Mouse (Mus musculus) liver (tissue): Measurements from ENCODE around the gene 3110021N24Rik.

Experiments used
- DNase-seq: peaks from one replicate; pipeline ENCODE4 v3.0.0-alpha.2; 2020; ENCODE audit warnings: mixed read lengths

Gene 3110021N24Rik

GRCm38 (mm10) chr4:108798083-108798830 lies 78.8 kb downstream of the 3110021N24Rik start:
- peak; percentile 62 for DNase-seq

DNA sequence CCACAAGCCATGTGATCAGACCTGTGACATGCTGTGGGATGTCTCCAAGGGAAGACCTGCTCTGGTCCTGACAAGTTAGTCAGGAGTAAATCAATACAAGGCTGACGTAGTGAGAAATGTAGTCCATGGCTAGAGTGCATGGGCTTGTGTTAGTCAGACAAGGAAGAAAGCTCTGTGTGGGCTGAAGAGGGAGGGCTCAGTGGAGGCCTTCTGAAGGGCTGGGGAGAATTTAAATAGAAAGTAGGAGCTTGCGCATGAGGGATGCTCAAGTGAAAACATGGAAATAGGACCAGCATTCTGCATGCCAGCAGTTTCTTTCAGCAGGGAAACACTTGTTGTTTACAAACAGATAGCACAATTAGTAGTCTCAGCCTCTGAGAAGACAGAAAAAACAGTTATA lies 84.1 kb downstream of the 3110021N24Rik start:
- no peak for DNase-seq

- no peak for DNase-seq
Measured at GRCm38 (mm10) chr4:108811142-108811541, 91.7 kb downstream of the 3110021N24Rik start.

- no peak for DNase-seq
Measured at GRCm38 (mm10) chr4:108811550-108811949, 92.1 kb downstream of the 3110021N24Rik start.

- no peak for DNase-seq
Measured at GRCm38 (mm10) chr4:108825677-108826076, 106.2 kb downstream of the 3110021N24Rik start.

- DNase-seq: no peak
Measured at GRCm38 (mm10) chr4:108826096-108826495, 106.6 kb downstream of the 3110021N24Rik start.

GRCm38 (mm10) chr4:108826643-108827042 lies 107.2 kb downstream of the 3110021N24Rik start:
- no peak for DNase-seq

GRCm38 (mm10) chr4:108830698-108831097 lies 111.2 kb downstream of the 3110021N24Rik start:
- no peak for DNase-seq
